Mouse (Mus musculus) testis, postnatal 14 days (tissue): ENCODE results near the gene Cavin1.

Experiments
- DNase-seq: peaks from one replicate; pipeline ENCODE4 v3.0.0; 2021; ENCODE audit warnings: low spot score

Cavin1 gene

DNA sequence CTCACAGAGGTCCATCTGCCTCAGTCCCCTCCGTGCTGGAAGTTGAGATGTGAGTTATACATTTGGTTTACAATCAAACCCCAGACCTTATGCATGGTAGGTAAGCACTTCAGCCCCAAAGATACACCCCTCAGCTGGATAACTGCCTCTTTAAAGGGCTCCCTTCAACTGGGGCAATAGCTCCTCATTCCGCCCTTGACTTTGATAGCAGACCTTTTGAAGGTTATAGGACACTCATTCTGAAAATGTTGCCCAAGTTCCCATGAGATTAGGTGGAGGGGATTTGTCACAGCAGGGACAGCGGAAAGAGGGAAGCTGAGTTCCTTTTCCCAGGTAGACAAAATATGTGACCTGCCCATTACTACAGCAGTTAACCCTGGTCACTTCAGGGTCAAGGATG, 10.5 kb upstream of the Cavin1 start:
- no peak for DNase-seq

DNA sequence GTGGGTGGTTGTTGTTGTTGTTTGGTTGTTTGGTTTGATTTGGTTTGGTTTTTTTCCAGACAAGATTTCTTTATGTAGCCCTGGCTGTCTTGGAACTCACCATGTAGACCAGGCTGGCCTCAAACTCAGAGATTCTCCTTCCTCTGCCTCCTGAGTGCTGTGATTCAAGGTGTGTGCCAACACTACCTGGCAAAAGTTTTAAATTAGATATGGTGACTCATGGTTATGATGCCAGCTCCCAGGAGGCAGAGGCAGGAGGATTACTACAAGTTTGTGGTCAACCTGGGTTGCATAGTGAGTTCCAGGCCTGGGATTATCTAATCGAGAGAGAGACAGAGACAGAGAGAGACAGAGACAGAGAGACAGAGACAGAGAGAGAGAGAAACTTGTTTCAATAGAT, 9.8 kb upstream of the Cavin1 start:
- DNase-seq = no peak

DNA sequence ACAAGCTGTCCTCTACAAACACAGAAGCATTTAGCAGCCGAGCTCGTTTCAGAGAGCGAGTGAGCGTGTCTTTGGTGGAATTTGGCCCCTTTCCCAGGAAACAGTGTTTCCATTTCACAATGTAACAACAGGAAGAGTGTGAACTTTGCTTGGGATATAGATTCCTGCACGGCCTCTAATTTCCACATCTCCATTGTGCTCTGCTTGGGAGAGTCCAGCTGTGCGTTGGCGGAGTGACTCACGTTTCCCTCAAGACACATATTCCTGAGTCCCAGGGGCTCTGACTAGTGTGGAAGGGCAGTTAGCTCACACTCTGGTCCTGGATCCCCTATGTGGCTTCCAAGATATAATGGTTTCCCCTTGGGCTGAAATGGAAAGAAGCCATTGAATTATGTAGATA, 9.2 kb upstream of the Cavin1 start:
- peak; percentile 79 for DNase-seq

DNA sequence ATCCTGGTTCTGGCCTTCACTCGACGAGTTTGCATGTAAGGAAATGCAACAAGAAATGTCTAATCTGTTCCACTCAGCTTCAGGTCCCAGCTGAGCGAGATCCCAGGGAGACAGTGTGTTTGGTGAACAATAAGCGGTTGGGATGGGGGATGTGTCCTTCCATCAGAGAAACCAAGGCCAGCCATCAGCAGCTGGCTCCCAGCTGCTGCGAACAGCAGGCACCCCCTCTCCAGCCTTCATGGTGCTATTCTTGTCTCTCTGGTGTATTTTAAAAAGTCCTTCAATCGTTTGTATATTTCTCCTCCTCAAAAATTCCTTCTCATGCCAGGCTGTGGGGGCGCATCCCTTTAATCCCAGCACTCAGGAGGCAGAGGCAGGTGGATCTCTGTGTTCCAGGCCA, 4.6 kb upstream of the Cavin1 start:
- peak; percentile 46 for DNase-seq

DNA sequence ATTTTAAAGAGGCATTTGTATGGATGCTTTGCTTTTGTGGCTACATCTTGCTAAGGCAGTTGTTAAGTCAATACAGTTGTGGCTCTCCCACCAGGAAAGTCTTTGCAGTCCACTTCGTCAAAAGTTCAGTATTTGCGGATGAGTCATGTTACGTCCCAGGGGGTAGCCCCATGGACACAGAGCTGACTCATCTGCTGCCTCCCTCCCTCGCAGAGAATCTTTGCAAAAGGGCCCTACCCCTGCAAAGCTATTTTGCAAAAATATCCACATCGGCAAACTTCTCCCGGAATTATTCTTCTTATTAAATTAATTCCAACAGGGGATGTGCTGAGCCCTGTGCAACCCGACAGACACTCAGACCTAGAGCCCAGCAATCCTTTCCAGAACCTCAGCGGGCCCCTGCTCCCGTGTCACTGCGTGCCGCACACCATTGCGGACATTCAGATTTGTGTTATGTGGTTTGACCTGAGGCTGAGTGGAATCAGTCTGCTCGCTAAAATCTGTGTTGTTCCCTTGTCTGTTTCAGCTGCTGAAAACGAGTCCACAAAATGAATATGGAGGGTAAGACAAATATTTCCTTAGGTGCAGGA, 3.8 kb upstream of the Cavin1 start:
- DNase-seq = no peak

DNA sequence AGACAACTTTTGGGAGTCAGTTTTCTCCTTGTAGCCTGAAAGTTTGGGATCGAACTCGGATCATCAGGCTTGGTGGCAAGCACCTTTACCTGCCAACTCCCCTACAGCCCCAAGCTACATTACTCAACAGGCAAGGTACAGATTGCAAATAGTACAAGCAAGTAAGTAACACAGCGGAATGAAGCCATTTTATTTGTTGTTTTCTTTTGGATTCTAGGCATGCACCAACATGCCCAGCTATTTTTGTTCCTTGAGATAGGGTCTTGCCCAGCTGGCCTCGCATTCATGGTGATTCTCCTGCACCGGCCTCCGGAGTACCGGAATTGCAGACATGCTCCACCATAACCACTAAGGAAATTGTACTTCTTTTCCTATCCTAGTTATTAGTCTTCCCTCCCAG, 2.6 kb upstream of the Cavin1 start:
- no peak for DNase-seq

DNA sequence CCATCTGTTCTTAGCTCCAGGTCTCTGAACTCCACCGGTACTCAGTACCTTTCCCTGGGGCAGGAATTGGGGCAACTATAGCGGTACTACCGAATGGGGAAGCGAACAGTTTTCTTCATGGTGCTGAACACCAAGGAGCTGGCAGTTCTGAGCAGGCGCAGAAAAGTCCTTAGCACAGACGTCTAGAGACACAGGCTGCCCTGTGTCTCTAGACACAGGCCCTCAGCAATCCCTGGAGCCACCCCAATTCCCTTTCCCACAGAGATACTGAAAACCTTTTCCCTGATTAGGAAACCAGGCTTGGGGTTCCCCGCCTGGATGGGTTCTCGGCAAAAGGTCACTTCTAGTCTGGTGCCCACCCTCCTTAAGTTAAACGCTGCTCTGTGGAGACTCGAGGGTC, 768 bp upstream of the Cavin1 start:
- no peak for DNase-seq

DNA sequence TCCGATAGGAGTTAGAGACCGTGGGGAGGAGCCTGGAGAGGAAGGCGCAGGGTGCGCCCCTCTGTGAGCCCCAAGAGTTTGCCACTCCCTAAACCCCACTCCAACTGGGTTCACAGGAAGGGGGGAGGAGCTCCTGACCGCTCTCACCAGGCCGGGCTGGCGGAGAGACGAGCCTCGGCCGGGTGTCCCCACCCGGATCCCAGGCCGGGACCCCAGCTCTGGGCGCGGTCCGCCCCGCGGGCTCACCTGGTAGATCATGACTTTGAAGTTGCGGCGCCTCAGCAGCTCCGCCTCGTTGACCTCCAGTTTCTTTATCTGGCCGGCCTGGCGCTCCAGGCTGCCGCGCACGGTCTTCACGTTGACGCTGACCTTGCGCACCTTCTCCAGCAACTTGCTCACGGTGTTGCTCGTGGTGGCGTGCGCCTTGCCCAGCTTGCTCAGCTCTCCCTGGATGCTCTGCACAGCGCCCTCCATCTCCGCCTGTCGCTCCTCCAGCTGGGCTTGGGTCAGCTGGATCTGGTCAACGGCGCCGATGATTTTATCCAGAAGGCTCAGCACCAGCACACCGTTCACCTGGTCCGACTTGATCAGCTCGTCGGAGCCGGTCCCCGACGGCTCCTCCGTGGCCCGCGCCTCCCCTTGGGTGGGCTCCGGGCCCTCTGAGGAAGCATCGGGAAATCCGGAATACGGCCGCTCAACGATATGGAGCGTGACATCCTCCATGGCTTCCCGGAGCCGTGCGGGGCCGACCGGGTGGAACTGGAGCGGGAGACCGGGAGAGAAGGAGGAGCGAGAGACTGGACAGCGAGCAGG, 737 bp downstream of the Cavin1 start:
- peak; percentile 49 for DNase-seq

DNA sequence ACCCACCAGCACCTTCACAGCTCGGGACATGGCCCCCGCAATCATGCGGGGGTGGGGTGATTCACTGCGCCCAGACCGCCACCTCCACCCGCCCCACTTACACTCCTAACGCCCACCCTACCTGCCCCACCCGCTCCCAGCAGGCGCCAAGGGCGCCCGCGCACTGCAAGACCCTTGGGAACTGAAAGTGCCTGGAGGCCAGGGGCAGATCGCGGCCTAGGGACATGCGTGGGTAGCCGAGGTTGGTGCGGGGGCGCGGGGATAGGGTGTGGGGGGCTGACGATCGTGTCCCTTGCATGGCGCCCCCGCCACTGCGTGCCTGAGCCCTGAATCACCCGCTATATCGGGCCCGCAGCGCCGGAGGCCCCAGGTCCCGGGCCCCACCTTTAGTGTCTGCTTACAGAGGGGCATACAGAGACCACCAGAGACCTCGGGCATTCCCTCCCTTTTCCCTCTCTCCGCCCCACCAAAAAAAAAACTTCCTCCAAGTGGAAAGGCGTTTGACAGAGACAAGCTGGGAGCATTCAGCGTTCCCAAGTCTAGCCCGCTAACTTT, 1.4 kb downstream of the Cavin1 start:
- no peak for DNase-seq

DNA sequence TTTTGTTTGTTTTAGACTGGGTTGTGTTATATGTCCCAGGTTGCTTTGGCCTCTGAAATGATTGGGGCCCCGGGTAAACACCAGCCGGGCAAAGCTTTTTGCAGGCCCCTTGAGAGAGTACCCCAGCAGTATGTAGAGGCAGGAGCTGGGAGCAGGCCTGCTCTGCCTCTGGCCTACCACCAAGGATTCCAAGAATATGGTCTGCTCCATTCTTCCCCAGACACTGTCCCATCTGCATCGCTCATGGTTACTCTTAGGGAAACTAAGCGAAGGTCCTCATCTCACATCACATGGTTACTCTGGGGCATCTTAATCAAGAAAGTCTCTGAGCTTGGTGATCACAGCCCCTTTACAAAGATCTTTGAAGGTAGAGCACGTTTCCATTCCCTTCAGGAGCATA, 2.2 kb downstream of the Cavin1 start:
- no peak for DNase-seq

DNA sequence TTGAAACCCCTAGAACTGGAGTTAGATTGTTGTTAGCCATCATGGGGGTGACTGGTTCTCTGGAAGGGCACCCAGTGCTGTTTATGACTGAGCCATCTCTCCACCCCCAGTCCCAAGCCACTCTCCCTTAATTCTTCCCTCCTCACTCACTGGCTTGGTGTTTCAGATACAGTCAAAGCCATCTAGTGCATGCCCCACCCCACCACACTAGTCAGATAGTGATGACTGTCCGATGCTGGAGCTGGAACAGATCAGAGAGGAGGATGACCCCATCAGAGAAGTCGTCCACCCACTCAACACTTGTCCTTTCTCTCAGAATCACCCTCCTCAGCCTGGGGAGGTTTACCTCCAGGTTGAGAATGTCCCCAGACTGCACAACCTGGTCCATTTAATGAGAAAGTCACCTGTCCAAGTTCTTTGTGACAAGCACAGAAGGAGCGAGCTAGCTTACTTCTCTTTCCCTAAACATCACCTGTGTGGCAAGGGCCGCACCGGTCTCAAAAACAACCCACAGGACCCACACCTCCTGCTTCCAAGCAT, 2.7 kb downstream of the Cavin1 start:
- no peak for DNase-seq

DNA sequence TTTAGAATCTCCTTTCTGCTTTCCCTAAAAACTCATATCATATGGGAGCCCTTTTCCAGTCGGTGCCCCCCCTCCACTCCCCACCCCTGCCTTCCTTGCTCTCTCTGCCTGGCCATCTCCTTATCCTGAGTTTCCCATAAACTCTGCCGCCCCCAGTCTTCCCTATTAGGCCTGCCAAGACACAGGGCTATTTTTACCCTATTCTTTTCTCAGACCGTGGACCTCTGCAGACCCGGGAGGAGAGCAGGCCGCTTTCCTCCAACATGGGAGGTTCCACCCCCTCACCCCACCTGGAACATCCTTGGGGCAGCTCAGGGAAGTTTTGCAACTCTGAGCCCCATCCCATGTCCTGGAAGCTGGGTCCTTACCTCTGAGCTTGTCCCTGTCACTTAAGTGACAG, 3.3 kb downstream of the Cavin1 start:
- no peak for DNase-seq

DNA sequence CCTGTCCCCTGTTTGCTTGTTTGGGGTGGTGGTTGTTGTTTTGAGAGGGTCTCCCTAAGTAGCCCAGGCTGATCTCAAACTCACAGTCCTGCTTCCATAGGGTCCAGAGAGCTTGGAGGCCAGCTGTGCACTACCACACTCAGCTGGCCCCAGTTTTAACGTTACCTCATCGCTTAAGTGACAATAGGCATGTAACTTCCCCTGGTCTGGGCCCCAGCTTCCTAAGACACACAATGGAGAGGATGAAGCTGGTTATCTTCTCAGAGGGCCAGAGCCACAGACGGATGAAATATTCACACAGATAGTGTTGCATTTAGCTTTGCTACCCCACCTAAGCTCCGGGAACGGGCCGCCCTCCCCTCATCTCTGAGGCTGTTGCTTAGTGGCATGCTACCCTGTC, 4.9 kb downstream of the Cavin1 start:
- DNase-seq = no peak

DNA sequence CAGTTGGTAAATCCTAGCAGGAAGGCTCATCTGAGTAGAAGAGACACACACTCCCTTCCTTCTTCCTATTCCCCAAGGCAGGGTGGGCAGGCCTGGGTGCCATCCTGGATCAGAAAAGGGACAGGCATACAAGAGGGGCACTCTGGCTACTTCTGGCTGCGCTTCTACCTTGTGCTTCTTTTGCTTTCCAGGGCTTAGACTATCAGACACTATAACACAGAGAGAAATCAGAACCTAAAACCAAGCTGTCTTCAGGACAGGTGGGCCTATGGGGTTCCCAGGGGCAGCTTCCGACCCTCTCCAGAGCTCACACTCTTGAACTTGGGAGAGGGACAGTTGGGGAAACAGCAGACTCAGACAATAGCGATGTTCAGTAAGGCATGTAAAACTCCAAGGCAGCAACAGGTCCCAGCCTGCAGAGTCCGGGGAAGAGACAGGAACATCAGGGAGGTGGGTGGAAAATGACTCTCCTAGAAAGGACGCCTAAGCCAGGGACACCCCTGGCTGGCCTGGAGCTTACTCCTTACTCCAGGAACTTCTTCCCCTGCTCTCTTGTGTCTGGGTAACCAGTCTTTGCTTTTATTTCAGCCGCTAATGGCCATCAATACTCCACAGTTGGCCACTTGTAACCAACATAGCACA, 5.7 kb downstream of the Cavin1 start:
- no peak for DNase-seq

DNA sequence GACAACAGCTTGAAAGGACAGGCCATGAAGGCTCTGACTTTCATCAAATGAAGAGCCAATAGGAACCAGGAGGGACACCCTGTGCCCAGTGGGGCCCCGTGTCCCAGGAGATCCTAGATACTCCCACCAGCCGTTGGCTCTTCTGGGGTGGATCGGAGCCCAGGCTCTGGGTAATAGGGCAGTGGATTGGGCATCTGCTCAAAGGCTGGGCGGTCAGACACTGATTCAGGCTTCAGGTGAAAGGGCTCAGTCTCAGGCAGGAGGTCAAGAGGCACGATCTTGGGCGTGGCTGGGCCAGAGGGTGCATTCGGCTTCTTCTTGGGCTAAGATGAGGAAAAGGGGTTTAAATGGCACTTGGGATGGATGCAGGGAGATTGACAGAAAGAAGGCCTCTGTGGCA, 6.5 kb downstream of the Cavin1 start:
- no peak for DNase-seq

DNA sequence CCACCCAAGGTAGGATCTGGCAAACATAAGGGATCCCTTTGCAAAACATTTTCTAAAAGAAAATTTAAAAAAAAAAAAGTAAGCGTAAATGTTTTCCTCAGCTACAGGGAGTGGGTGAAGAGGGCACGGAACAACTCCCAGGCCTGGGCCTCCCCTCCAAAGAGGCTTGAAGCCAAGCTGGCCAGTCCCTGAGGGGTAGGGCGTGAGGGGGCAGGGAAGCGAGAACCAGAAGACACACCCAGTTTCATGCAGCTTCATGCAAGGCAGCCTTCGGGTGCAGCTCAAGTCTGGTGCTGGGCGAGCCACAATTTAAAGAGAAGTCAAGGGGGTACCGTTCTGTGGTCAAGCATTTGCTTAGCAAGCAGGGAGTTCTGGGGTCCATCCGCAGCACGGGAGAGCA, 7.0 kb downstream of the Cavin1 start:
- DNase-seq = no peak

DNA sequence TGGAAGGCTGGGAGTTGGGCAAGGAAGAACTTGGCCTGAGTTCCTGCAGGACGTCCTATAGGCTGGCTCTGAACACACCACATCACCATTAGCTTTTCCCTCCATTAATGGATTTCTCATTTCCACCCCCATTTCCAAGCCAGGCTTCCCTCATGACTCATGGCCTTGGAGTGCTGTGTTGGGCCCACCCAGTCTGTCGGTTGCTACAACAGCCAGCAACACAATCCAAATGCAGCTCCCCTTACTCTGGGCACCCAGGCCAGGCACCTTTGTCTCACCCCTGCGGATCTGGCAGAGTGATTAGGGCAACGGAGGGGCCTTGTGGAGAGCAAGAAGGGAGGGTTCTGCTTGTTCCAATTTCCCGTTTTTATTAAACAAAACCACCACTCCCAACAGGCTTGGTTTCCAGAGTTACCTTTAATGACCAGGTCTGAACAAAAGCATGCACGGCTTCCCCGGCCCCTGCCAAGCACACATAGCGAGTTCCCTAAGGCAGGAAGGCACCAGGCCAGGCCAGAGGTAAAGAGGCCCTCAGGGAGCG, 8.2 kb downstream of the Cavin1 start:
- DNase-seq = no peak

DNA sequence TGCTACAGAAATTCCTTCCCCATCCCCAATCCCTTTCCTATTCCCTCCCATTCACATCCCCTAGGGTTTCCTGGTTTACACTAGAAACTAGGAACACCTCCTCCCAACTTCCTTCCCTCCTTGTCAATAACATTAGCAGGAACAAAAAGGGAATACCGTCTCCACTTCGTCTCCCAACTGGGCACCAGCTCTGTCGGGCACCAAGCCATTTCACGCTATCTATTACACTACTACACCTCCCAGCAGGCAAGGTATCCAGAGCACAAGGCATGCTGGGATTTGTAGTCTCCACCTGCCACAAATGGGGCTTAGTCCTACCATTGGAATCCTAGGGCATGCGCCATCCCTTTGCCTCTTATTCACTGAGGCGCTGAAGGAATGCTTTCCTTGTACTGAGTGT, 10.1 kb downstream of the Cavin1 start:
- no peak for DNase-seq

DNA sequence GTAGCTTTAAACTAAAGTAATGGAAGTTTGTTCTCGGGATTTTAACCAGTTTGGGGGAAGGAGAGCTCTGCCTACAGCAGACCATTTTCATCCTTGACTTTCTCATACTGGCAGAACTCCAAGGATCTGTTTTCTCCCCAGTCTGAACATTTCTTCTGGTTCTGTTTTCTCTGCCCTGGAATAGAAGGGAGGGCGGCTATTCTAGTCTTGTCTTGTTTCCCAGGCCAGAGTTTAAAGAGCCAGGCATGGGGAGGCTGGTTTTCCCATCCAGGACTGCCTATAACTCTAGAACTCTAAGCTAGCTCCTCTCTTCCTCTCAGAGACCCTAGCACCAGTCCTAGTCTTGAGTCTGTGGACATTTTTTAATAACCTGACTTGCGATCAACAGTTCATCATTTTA, 10.9 kb downstream of the Cavin1 start:
- no peak for DNase-seq

DNA sequence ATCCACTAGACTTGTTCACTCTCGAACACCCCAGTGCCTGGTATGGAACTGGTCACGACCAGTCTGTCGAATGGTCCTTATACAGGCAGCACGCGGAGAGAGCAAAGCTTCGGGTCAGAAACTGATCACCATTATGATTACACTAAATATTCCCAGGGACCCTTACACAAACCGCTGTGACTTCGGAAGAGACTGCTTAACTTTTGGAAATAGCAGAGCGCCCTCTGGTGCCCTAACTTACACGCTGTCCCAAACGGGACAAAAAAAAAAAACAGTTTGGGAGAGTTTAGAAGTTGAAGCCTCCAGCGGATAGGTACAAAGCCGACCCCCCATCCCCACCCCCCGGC, 11.2 kb downstream of the Cavin1 start:
- DNase-seq = no peak

DNA sequence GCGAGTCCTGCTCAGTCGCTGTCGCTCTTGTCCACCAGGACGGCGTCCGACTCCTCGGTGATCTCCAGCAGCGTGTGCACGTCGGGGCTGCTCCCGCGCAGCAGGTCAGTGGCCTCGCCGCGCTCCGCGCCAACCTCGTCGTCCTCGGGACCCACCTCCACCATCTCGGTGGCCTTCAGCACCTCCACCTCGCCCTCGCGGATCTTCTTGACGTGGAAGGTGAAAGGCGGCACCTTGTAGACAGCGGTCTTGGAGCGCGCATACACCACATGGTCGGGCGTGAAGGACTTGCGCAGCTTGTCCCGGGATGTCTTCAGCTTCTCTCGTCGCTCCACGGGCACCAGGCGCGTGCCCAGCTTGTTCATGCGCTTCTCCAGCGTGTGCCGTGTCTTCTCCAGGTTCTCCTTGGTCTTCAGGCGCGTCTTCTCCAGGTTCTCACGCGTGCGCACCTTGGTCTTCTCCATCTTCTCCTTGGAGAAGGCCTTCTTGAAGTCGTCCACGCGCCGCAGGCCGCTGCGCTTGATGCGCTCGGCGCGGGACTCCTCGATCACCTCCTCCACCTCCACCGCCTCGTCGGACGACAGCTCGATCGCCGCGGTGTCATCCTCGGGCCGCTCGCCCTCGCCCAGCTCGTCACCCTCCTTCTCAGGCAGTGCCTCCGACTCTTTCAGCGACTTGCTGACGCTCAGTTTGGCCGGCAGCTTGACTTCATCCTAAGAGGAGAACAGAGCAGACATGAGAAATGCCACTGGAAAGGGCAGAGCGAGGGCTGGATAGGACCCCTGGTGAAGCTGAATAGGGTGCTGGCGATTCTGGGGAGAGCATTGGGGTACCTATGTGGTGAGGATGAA, 11.8 kb downstream of the Cavin1 start:
- DNase-seq = no peak

DNA sequence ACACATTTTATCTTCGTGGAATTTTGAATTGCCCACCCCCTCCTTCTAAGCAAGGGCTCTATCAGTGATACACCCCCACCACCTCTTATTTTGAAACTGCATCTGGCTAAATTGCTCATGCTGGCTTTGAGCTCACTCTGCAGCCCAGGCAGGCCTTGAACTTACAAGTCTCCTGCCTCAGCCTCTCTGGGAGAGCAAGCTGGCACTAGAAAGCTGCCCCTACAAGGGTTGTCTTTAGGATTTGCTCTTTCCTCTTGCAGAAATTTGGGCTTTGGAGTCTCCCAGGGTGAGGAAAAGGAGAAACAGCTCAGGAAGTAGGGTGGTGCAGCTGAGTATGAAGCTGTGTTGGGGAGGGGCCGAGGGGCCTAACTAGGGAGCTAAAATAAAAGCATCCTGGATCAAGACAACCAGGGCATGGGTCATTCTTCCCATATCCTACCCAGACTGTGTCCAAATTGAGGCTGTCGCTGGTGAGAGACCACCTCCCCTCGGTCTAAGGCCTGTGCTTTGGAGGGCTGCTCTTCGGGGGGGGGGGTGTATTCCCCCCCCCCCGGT, 12.7 kb downstream of the Cavin1 start:
- DNase-seq = no peak
